Mouse (Mus musculus): ENCODE measurements at regions not wholly inside any gene's neighbourhood (a gene's known extent, or its start where the extent isn't known, plus 50 kb on each side); places are given as distances from the start of the nearest gene placed in this dataset.

DNA sequence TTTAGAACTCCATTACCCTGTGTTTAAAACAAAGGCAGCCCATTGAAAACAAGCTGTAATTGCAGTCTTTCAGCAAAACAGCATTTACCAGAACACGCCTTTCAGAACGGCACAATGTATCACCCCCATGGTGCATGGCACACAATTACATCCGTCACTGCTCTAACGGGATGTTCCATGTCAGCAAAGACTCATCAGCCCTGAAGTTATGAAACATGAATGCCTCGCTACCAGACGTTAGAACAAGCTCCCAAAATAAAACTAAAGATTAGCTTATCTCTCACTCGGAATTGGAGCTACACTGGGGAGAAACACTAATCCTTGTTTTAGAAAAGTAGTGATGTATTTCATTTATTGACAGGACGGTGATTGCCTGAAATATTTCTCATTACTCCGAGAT is 301.4 kb downstream of the Tox3 start:
- Histone ChIP-seq H3K9ac (ENCODE audit: insufficient read depth, low read depth) (no peak overlapping the region), H3K4me1 (ENCODE audit: control insufficient read depth in 1 of 2, insufficient read depth in 2 of 2) (no peaks in the 10 kb centered on the region), H3K4me3 (replicated peaks in 1 of 3; ENCODE audit: low read depth in 2 of 3, low read length in 2 of 3, poor library complexity in 1 of 3) (no peak overlapping the region), H3K79me2 (replicated peaks; ENCODE audit: control insufficient read depth, extremely low read depth, insufficient read depth, poor library complexity, severe bottlenecking) (no peaks in the 10 kb centered on the region), H3K9me3 (replicated peaks; ENCODE audit: low read length) (no peaks in the 10 kb centered on the region), H3K27me3 (replicated peaks) (no peaks in the 10 kb centered on the region), H3K36me3 (replicated peaks in 1 of 2; ENCODE audit: control insufficient read depth in 1 of 2, insufficient read depth in 1 of 2, low read length in 1 of 2) (no peaks in the 10 kb centered on the region), H3K27ac (ENCODE audit: insufficient read depth, low read depth) (no peak overlapping the region), H3K4me2 (ENCODE audit: insufficient read depth, low read depth, poor library complexity, severe bottlenecking) (no peak overlapping the region)
- in situ Hi-C loops (cut with MboI; ENCODE audit: low pct_ligation_motif_present, low pct_unique_long_range_greater_than_20kb, low sequenced_read_pairs) = no loop called here
- DNase-seq (ENCODE audit: extremely low read depth) = no peak
- TF ChIP-seq TBP (conservative IDR thresholded peaks at IDR 0.05; ENCODE audit: low read depth, low read length) = no peak
- dilution Hi-C loops (cut with MboI; ENCODE audit: extremely low pct_ligation_motif_present, extremely low pct_unique_long_range_greater_than_20kb, low sequenced_read_pairs) = no loop called here

DNA sequence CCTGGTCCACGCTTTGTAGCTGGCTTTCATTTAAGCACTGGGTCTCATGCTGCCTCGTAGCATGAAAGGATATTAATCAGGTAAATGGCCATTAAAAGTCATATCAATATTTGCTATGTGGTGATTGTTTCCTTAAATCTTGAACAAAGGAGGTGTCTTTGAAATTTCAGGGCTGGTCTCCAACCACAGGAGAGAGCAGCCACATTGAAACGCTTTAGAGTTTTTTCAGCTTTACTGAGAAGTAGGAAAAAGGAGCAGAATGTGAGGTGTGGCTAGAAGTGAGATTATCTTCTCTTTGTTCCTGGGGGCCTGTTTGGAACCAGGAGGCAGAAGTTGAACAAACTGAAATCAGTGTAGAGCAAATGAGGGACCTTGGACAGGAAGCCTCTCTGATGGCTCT is 311.7 kb downstream of the Tox3 start:
- TF ChIP-seq ZMIZ1 (IDR thresholded peaks at IDR 0.05; ENCODE audit: low read depth, low read length) = no peak
- TF ChIP-seq POLR2AphosphoS2 (IDR thresholded peaks at IDR 0.05; ENCODE audit: low read depth, low read length) = no peak
- TF ChIP-seq UBTF (IDR thresholded peaks at IDR 0.05; ENCODE audit: low read depth, low read length) = no peak
- no peak for TF ChIP-seq MEF2A (IDR thresholded peaks at IDR 0.05; ENCODE audit: borderline replicate concordance, low read depth, low read length)
- no peak for TF ChIP-seq E2F4 (IDR thresholded peaks at IDR 0.05; ENCODE audit: insufficient replicate concordance, low read depth, low read length)
- TF ChIP-seq CHD2 (IDR thresholded peaks at IDR 0.05; ENCODE audit: low read length) = no peak
- Histone ChIP-seq H3K27me3 (replicated peaks) (no peaks in the 10 kb centered on the region), H3K79me2 (replicated peaks; ENCODE audit: control insufficient read depth, extremely low read depth, insufficient read depth, poor library complexity, severe bottlenecking) (no peaks in the 10 kb centered on the region), H3K4me2 (ENCODE audit: insufficient read depth, low read depth, poor library complexity, severe bottlenecking) (no peak overlapping the region), H3K36me3 (replicated peaks in 1 of 2; ENCODE audit: control insufficient read depth in 1 of 2, insufficient read depth in 1 of 2, low read length in 1 of 2) (no peaks in the 10 kb centered on the region), H3K9me3 (replicated peaks; ENCODE audit: low read length) (no peaks in the 10 kb centered on the region), H3K9ac (ENCODE audit: insufficient read depth, low read depth) (no peak overlapping the region), H3K4me1 (ENCODE audit: control insufficient read depth in 1 of 2, insufficient read depth in 2 of 2) (peaks cover 0 to 8% of the 10 kb centered on the region in 2 experiments; a peak in 2 of 4 replicates), H3K27ac (ENCODE audit: insufficient read depth, low read depth) (no peak overlapping the region), H3K4me3 (replicated peaks in 1 of 3; ENCODE audit: low read depth in 2 of 3, low read length in 2 of 3, poor library complexity in 1 of 3) (no peak overlapping the region)
- dilution Hi-C loops (cut with MboI; ENCODE audit: extremely low pct_ligation_motif_present, extremely low pct_unique_long_range_greater_than_20kb, low sequenced_read_pairs) = no loop called here
- in situ Hi-C loops (cut with MboI; ENCODE audit: low pct_ligation_motif_present, low pct_unique_long_range_greater_than_20kb, low sequenced_read_pairs) = no loop called here
- DNase-seq (ENCODE audit: extremely low read depth) = no peak

DNA sequence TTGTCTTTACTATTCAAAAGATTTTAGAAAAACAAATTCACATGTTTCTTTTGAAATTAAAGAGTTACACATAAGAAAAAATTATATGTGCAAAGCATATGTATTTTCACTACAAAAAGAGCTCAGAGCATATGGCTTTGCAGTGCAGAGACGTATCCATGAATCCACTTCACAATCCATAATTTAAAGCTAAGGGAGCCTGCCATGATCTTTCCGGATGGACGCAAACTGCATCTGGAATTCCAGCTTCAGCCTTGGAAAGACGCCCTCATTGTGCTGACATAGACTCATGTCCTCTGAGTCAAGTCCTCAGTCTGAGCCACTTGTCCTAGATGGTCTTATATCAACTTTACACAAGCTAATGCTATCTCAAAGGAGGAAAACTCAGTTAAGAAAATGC is 315.6 kb downstream of the Tox3 start:
- H3K4me3 ChIP-seq (replicated peaks in 1 of 3; ENCODE audit: low read depth in 2 of 3, low read length in 2 of 3, poor library complexity in 1 of 3) = no peak overlapping the region
- no peak for DNase-seq (ENCODE audit: extremely low read depth)
- in situ Hi-C loops (cut with MboI; ENCODE audit: low pct_ligation_motif_present, low pct_unique_long_range_greater_than_20kb, low sequenced_read_pairs) (no loop called here), dilution Hi-C loops (cut with MboI; ENCODE audit: extremely low pct_ligation_motif_present, extremely low pct_unique_long_range_greater_than_20kb, low sequenced_read_pairs) (no loop called here)
- H3K36me3 ChIP-seq (replicated peaks in 1 of 2; ENCODE audit: control insufficient read depth in 1 of 2, insufficient read depth in 1 of 2, low read length in 1 of 2) = no peaks in the 10 kb centered on the region
- H3K4me2 ChIP-seq (ENCODE audit: insufficient read depth, low read depth, poor library complexity, severe bottlenecking) = no peak overlapping the region
- H3K9ac ChIP-seq (ENCODE audit: insufficient read depth, low read depth) = no peak overlapping the region
- H3K79me2 ChIP-seq (replicated peaks; ENCODE audit: control insufficient read depth, extremely low read depth, insufficient read depth, poor library complexity, severe bottlenecking) = no peaks in the 10 kb centered on the region
- H3K27ac ChIP-seq (ENCODE audit: insufficient read depth, low read depth) = no peak overlapping the region
- TF ChIP-seq E2F4 (IDR thresholded peaks at IDR 0.05; ENCODE audit: insufficient replicate concordance, low read depth, low read length) = no peak
- no peak for TF ChIP-seq PAX5 (IDR thresholded peaks at IDR 0.05; ENCODE audit: low read length)
- TF ChIP-seq MAX (IDR thresholded peaks at IDR 0.05; ENCODE audit: low read length) = no peak
- no peak for TF ChIP-seq GABPA (IDR thresholded peaks at IDR 0.05; ENCODE audit: insufficient replicate concordance, low read depth, low read length)
- no peak for TF ChIP-seq ZC3H11A (IDR thresholded peaks at IDR 0.05; ENCODE audit: low read depth, low read length)
- H3K4me1 ChIP-seq (ENCODE audit: control insufficient read depth in 1 of 2, insufficient read depth in 2 of 2) = peaks cover 0 to 8% of the 10 kb centered on the region in 2 experiments; a peak in 2 of 4 replicates
- no peaks in the 10 kb centered on the region for H3K27me3 ChIP-seq (replicated peaks)
- H3K9me3 ChIP-seq (replicated peaks; ENCODE audit: low read length) = no peaks in the 10 kb centered on the region
